Mouse (Mus musculus): ENCODE data around the gene Matk. TPM values are rescaled to one million over a fixed set of nuclear protein-coding genes. Genes with fewer than 3 reads are reported as not detected.

Matk gene
- polyA plus RNA-seq, 1 experiment from 2014 or later = 5.6 TPM

DNA sequence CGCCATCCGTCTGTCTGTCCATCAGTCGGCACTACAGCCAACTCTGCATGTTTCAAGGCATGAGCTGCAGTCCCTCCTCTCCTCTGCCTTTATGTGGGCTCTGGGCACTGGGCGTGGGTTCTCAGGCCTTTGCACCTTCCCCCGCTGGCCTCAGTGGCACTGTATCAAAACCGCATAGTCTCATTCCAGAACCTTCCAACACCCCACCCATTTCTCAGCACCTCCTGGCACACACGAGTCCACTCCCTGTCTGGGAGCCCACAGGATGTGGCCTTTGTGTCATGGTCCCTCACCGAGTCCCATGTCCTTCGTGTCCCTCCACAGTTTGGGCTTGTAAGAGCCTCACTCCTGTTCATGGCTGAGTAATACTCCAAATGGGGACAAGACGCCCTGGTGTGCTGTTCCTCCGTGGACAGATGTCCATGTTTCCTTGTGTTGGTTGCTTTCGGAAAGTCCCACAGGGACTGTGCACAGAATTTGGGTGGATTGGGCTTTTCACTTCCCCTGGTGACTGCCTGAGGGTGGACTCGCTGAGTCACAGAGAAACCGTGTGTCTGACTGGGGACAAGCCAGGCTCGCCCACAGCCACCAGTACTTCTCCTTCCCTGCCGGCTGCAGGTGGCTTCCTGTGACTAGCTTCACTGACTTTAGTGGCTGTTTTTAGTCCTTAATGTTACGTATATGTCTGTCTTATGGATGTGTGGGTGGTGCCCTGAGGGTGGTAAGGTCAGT lies 45.8 kb downstream of the Matk start:
- H3K27ac ChIP-seq = no peak overlapping the region

DNA sequence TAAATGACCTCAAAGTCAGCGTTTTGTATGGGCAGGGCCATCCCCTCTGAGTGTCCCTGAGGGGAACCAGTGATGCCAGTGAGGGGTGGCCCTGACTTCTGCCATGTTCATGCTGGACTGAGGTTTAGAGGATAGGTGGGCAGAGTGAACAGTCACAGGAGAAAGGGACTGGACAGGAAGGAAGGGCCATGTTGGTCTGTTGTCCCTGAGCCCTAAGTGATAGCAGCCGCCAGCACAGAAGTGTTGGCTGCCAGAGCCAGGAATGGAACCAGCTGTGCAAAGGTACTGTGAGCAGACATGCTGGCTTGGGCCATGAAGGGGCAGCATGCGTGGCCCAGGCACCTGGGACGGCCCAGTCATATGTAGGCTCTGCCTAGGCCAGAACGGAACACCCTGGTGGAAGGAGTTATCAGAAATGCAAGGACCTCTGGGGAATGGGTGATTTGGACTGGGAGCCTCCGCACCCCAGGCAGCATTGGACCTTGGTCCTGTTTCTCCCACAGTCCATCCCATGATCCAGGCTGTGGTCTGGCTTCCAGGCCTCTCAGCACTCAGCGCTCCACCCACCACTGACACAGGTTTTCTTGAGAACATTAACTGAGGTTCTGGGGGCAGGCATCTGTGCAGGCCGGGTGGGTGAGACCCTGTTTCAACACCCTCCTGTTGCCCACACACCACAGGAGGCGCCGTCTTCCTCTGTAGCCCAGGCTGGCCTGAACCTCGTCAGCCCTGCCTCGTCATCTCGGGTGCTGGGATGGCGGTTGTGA lies 47.0 kb downstream of the Matk start:
- Histone ChIP-seq H3K4me1 (peaks cover 29% of the 10 kb centered on the region), H3K27ac (no peak overlapping the region), H3K36me3 (0 out of 2 replicates have a peak, but pooled peaks cover 6% of the 10 kb centered on the region), H3K27me3 (no peaks in the 10 kb centered on the region), H3K9ac (0 out of 2 replicates have a peak overlapping the region, but pooled peaks have one; percentile 1), H3K4me3 (no peak overlapping the region), H3K4me2 (replicated peaks) (no peak overlapping the region), H3K9me3 (no peaks in the 10 kb centered on the region)
- WGBS = 91% methylated on average over 14 of the region's 14 CpGs
- ATAC-seq (ENCODE audit: insufficient number of reproducible peaks, insufficient read depth, low FRiP score, low TSS enrichment) = no peak

More for the DNA sequence above, 45.8 kb downstream of the Matk start:
- Histone ChIP-seq H3K4me3 (no peak overlapping the region), H3K27me3 (no peaks in the 10 kb centered on the region), H3K4me1 (peaks cover 36% of the 10 kb centered on the region), H3K36me3 (0 out of 2 replicates have a peak, but pooled peaks cover 6% of the 10 kb centered on the region), H3K9me3 (no peaks in the 10 kb centered on the region), H3K4me2 (replicated peaks) (no peak overlapping the region), H3K9ac (no peak overlapping the region)
- ATAC-seq (ENCODE audit: insufficient number of reproducible peaks, insufficient read depth, low FRiP score, low TSS enrichment) = no peak
- 90% methylated on average over 17 of the region's 17 CpGs for WGBS

DNA sequence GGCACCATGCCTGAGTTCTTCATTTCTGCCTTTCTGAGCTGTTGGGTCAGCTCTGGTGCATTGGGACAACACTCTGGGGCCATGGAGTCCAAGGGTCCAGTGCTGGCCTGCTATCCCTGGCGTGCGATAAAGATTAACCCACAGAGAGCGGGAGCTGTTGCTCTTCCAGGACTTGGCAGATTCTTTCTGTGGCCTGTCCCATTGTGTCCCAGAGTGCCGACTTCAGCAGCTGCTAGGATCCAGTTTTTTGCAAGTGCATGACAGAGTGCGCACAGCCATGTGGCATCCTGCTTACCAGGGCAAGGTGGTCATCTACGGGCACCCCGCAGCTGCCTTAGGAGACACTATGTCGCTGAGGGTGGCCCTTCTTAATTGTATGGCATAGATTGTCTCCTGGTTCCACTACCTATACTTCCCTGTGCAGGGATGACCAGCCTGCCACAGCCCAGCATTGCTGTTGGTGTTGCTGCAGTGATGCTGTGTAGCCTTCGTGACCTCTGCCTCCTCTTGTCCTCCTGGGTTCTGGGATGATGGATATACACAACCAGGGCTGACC lies 47.7 kb downstream of the Matk start:
- Histone ChIP-seq H3K36me3 (0 out of 2 replicates have a peak, but pooled peaks cover 8% of the 10 kb centered on the region), H3K27ac (no peak overlapping the region), H3K27me3 (no peaks in the 10 kb centered on the region), H3K4me1 (peaks cover 23% of the 10 kb centered on the region; the same call in 1 of the 2 replicates), H3K9ac (0 out of 2 replicates have a peak overlapping the region, but pooled peaks have one; percentile 1), H3K9me3 (no peaks in the 10 kb centered on the region), H3K4me3 (no peak overlapping the region), H3K4me2 (replicated peaks) (no peak overlapping the region)
- 83% methylated on average over 9 of the region's 9 CpGs for WGBS
- no peak for ATAC-seq (ENCODE audit: insufficient number of reproducible peaks, insufficient read depth, low FRiP score, low TSS enrichment)

DNA sequence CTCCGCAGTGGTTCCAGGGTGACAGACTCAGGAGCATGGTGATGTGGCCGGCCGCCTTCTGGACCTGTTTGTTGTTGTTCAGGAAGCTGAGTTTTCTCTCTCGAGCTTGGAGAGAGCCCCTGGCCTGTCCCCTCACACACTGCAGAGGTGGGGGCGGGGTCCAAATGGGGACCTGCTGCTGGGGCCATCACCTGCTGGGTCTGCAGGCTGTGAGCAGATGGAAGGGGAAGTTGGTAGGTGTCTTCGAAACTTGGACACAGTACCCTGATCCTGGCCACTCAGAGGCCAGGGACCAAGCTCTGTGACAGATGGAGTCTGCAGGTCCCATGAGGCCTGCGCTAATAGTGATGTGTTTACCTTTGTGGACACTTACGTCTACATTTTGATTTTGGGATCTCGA lies 48.6 kb downstream of the Matk start:
- Histone ChIP-seq H3K4me1 (0 out of 2 replicates have a peak, but pooled peaks cover 23% of the 10 kb centered on the region), H3K4me3 (no peak overlapping the region), H3K9me3 (no peaks in the 10 kb centered on the region), H3K27me3 (no peaks in the 10 kb centered on the region), H3K36me3 (peaks cover 17% of the 10 kb centered on the region), H3K4me2 (replicated peaks) (no peak overlapping the region), H3K27ac (no peak overlapping the region), H3K9ac (no peak overlapping the region)
- WGBS = 76% methylated on average over 9 of the region's 9 CpGs
- ATAC-seq (ENCODE audit: insufficient number of reproducible peaks, insufficient read depth, low FRiP score, low TSS enrichment) = no peak

DNA sequence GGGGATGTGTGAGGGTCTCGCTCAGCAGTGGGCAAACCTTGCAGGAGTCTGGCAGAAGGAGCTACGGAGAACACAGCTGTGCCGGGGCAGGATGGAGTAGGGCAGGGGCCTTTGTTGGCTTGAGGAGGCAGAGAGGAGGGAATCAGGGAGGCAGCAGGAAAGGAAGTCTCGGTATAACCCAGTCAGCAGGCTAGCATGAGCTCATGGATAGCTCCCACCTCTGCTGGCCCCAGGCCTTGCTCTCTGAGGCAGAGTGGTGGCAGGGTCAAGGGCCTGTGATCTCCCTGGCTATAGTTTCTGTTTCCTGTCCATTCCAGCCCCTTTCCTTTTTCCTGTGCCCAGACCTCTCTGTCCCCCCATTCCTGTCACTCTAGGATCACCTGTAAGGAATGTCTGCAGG lies 49.6 kb downstream of the Matk start:
- H3K9ac ChIP-seq = no peak overlapping the region
- H3K27me3 ChIP-seq = no peaks in the 10 kb centered on the region
- WGBS = 61% methylated on average over 4 of the region's 4 CpGs
- peaks cover 26% of the 10 kb centered on the region for H3K36me3 ChIP-seq
- H3K27ac ChIP-seq = peak overlapping the region; percentile 51
- no peak for ATAC-seq (ENCODE audit: insufficient number of reproducible peaks, insufficient read depth, low FRiP score, low TSS enrichment)
- H3K9me3 ChIP-seq = no peaks in the 10 kb centered on the region
- no peak overlapping the region for H3K4me2 ChIP-seq (replicated peaks)
- 0 out of 2 replicates have a peak, but pooled peaks cover 21% of the 10 kb centered on the region for H3K4me1 ChIP-seq
- no peak overlapping the region for H3K4me3 ChIP-seq

DNA sequence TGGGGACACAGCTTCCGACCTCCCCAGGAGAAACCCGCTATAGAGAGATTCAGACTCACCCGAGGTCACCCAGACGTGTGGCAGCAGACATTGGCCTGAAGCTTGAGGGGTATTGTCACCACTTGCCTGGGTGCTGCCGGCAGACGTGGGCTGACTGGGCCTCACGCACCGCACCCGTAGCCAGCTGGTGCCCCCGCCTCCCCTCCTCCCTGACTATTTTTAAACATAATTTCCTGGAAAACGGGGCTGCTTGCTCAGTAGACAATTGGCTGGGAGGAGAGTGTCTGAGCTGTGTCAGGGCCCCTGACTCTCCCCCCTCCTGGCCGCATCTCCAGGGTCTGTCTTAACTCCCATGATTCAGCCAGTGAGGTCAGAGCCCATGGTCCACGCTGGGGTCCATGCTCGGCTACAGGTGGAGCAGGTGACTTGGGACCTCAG lies 50.1 kb downstream of the Matk start:
- 67% methylated on average over 14 of the region's 14 CpGs for WGBS
- Histone ChIP-seq H3K9me3 (no peaks in the 10 kb centered on the region), H3K4me1 (0 out of 2 replicates have a peak, but pooled peaks cover 18% of the 10 kb centered on the region), H3K36me3 (peaks cover 31% of the 10 kb centered on the region), H3K27ac (no peak overlapping the region), H3K9ac (no peak overlapping the region), H3K4me3 (no peak overlapping the region), H3K27me3 (no peaks in the 10 kb centered on the region), H3K4me2 (replicated peaks) (no peak overlapping the region)
- ATAC-seq (ENCODE audit: insufficient number of reproducible peaks, insufficient read depth, low FRiP score, low TSS enrichment) = no peak

DNA sequence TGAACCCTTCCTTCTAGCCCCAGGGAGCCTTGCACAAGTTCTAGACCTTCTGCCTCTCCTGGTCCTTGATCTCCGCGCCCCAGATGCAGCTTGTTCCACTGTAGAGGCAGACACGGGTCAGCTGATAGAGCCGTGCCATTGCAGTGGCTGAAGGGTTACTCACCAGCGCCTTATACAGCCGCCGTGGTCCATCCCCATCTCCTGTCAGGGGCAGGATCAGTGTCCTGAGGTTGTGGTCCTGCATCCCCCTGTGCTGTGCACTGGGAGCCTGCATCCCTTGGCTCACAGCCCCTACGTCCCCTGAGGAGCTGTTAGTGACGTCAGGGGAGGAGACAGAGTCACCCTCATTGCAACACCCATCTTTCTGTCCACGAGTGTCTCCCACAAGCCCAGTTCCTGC lies 50.5 kb downstream of the Matk start:
- peaks cover 36% of the 10 kb centered on the region for H3K36me3 ChIP-seq
- H3K9ac ChIP-seq = no peak overlapping the region
- ATAC-seq (ENCODE audit: insufficient number of reproducible peaks, insufficient read depth, low FRiP score, low TSS enrichment) = no peak
- WGBS = 72% methylated on average over 10 of the region's 10 CpGs
- H3K4me1 ChIP-seq = 0 out of 2 replicates have a peak, but pooled peaks cover 18% of the 10 kb centered on the region
- no peak overlapping the region for H3K4me3 ChIP-seq
- H3K4me2 ChIP-seq (replicated peaks) = no peak overlapping the region
- no peaks in the 10 kb centered on the region for H3K9me3 ChIP-seq
- no peak overlapping the region for H3K27ac ChIP-seq
- no peaks in the 10 kb centered on the region for H3K27me3 ChIP-seq

DNA sequence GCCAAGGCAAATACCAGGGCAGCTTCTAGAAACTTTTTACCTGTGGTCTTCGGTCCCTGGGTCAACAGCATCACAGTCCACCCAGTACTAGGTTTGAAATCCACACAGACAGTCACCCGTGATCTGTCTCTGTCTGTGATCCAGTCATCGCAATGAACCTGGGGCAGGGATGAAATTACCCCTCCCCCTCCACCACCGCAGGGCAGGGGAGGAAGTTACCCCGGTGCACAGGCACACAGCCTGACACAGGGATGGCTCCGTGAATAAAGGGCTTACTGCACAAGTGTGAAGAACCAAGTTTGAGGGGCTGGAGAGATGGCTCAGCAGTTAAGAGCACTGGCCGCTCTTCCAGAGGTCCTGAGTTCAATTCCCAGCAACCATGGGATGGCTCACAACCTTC lies 51.0 kb downstream of the Matk start:
- Histone ChIP-seq H3K36me3 (peaks cover 41% of the 10 kb centered on the region), H3K27ac (no peak overlapping the region)

DNA sequence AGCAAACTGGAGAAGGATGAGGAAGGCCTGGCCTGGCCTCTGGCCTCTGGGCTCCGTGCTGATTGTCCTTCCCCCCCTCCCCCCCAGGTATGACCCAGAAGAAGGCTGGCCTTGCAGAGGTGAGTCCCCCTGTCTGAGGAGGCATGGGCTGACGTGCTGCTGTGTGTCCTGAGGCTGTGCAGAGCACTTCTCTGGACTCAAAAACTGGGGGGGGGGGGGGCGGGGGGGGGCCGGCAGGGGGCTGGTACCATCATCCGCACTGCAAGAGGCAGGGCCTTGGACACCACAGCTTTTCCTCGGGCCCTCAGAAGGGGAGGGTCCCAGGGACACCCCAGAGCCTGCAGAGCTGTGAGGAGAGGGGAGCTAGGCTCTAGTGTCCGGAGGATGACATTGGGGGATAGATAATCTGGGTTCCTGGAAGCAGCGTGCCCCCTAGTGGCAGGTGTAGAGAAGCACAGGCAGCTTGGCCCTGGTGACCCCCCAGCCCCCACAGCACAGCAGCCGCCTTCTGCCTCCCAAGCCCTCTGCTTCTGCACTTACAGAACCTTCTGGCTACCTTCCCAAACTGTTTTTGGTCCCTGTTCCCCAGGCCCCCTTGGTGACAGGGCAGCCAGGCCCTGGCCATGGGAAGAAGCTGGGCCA lies 52.0 kb downstream of the Matk start:
- H3K4me3 ChIP-seq = no peak overlapping the region
- H3K4me1 ChIP-seq = 0 out of 2 replicates have a peak, but pooled peaks cover 11% of the 10 kb centered on the region
- H3K36me3 ChIP-seq = peaks cover 51% of the 10 kb centered on the region
- H3K27me3 ChIP-seq = no peaks in the 10 kb centered on the region
- WGBS = 34% methylated on average over 7 of the region's 9 CpGs
- no peak overlapping the region for H3K4me2 ChIP-seq (replicated peaks)
- no peak overlapping the region for H3K9ac ChIP-seq
- ATAC-seq (ENCODE audit: insufficient number of reproducible peaks, insufficient read depth, low FRiP score, low TSS enrichment) = no peak
- H3K27ac ChIP-seq = no peak overlapping the region
- H3K9me3 ChIP-seq = no peaks in the 10 kb centered on the region

More for the DNA sequence above, 51.0 kb downstream of the Matk start:
- Histone ChIP-seq H3K27me3 (no peaks in the 10 kb centered on the region), H3K4me1 (0 out of 2 replicates have a peak, but pooled peaks cover 18% of the 10 kb centered on the region), H3K4me2 (replicated peaks) (no peak overlapping the region), H3K9me3 (no peaks in the 10 kb centered on the region), H3K9ac (no peak overlapping the region), H3K4me3 (no peak overlapping the region)
- WGBS = 73% methylated on average over 7 of the region's 7 CpGs
- no peak for ATAC-seq (ENCODE audit: insufficient number of reproducible peaks, insufficient read depth, low FRiP score, low TSS enrichment)

DNA sequence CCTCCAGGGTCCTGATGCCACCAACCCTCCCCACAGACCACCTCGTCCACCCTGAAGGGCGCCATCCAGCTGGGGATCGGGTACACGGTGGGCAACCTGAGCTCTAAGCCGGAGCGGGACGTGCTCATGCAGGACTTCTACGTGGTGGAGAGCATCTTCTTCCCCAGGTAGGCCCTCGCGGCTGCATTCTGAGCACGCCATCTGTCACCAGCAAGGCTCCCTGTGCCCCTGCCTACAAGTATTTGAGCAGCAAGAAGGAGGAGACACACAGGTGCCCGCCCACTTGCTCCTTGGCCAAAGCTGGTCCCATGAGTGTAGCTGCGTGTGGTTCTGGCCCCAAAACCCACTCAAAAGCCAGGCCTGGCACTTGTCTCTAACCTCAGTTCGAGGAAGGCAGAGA lies 52.9 kb downstream of the Matk start:
- WGBS = 92% methylated on average over 14 of the region's 14 CpGs
- H3K36me3 ChIP-seq = peaks cover 60% of the 10 kb centered on the region

DNA sequence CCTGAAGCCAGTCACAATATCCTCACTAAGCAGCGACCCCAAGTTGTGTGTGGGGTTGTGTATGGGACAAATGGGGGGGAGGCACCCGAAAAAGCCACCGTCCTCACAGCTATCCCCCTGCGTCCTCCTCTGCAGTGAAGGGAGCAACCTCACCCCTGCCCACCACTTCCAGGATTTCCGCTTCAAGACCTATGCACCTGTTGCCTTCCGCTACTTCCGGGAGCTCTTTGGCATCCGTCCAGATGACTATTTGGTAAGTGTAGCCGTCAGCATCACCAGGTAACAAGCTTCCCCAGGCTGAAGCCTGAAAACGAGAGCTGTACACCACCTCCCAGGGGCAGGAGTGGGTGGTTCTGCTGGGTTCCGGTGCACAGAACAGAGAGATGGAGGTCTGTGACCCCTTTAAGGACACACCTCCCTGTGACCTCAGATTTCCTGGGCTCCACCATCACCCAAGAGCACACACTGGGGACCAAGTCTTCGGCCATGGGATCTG lies 53.5 kb downstream of the Matk start:
- Histone ChIP-seq H3K9me3 (no peaks in the 10 kb centered on the region), H3K4me2 (replicated peaks) (no peak overlapping the region), H3K36me3 (peaks cover 66% of the 10 kb centered on the region), H3K4me1 (0 out of 2 replicates have a peak, but pooled peaks cover 11% of the 10 kb centered on the region), H3K27me3 (no peaks in the 10 kb centered on the region), H3K9ac (no peak overlapping the region), H3K27ac (no peak overlapping the region), H3K4me3 (no peak overlapping the region)
- ATAC-seq (ENCODE audit: insufficient number of reproducible peaks, insufficient read depth, low FRiP score, low TSS enrichment) = no peak
- 94% methylated on average over 12 of the region's 12 CpGs for WGBS

More for the DNA sequence above, 52.9 kb downstream of the Matk start:
- H3K4me3 ChIP-seq = no peak overlapping the region
- H3K9ac ChIP-seq = no peak overlapping the region
- H3K27ac ChIP-seq = no peak overlapping the region
- 0 out of 2 replicates have a peak, but pooled peaks cover 11% of the 10 kb centered on the region for H3K4me1 ChIP-seq
- no peak for ATAC-seq (ENCODE audit: insufficient number of reproducible peaks, insufficient read depth, low FRiP score, low TSS enrichment)
- H3K4me2 ChIP-seq (replicated peaks) = no peak overlapping the region
- H3K27me3 ChIP-seq = no peaks in the 10 kb centered on the region
- no peaks in the 10 kb centered on the region for H3K9me3 ChIP-seq
